In the genomic region with DNA sequence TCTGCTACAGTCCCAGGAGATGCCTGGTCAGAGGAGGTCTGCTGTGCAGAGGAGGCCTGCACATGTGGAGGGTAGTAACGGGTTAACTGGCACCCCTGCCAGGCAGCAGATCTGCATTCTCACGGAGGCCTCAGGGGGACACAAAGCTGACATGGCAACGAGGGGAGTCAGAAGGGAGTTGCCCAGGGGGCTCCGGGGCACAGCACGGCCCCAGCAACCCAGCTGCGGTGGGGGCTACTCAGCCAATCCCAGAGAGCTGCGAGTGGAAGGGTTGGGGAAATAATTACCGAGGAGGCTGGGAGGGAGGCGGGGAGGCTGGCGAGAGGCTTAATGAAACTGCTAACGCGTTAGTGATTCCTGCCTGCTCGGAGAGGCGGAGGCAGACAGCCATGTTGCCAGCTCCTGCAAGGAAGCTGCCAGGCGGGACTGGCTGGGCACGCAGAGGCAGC, we compare ENCODE assay signal across 8 mouse cellular contexts. TPM values are rescaled to one million over a fixed set of nuclear protein-coding genes. Genes with fewer than 3 reads are reported as not detected.
DNase-seq lines count a peak whose midpoint lies in the region; ATAC-seq and TF ChIP-seq lines count a peak whose summit lies in the region.

No protein-coding gene starts in this region.

- H3K36me3 ChIP-seq in lung, embryonic 15.5 days, result no peaks in the 10 kb centered on the region
- H3K36me3 ChIP-seq in hindbrain, embryonic 10.5 days, result no peaks in the 10 kb centered on the region
- H3K36me3 ChIP-seq in neural tube, embryonic 12.5 days, result no peaks in the 10 kb centered on the region
- H3K36me3 ChIP-seq in thymus, adult 2 months (ENCODE audit: control insufficient read depth, insufficient read depth, low read length), result no peaks in the 10 kb centered on the region

- H3K9me3 ChIP-seq in lung, embryonic 15.5 days, result no peaks in the 10 kb centered on the region
- no peaks in the 10 kb centered on the region for H3K9me3 ChIP-seq in hindbrain, embryonic 10.5 days
- H3K9me3 ChIP-seq in neural tube, embryonic 12.5 days, result no peaks in the 10 kb centered on the region

- H3K27me3 ChIP-seq in lung, embryonic 15.5 days, result peaks cover 62% of the 10 kb centered on the region
- H3K27me3 ChIP-seq in hindbrain, embryonic 10.5 days (ENCODE audit: insufficient read depth, poor library complexity, severe bottlenecking), result peaks cover 100% of the 10 kb centered on the region
- peaks cover 92% of the 10 kb centered on the region for H3K27me3 ChIP-seq in neural tube, embryonic 12.5 days (replicated peaks)
- H3K27me3 ChIP-seq in thymus, adult 2 months (ENCODE audit: control insufficient read depth, insufficient read depth, low read length), result no peaks in the 10 kb centered on the region

- no peak overlapping the region for H3K4me3 ChIP-seq in lung, embryonic 15.5 days
- H3K4me3 ChIP-seq in lung, adult 2 months (replicated peaks; ENCODE audit: extremely low read depth, low read depth, low read length), result no peak overlapping the region
- H3K4me3 ChIP-seq in hindbrain, embryonic 10.5 days, result peak overlapping the region; percentile 34
- no peak overlapping the region for H3K4me3 ChIP-seq in neural tube, embryonic 12.5 days
- no peak overlapping the region for H3K4me3 ChIP-seq in thymus, adult 2 months (ENCODE audit: control insufficient read depth, insufficient read depth, low read length)

- no peak for ATAC-seq in lung, embryonic 15.5 days (ENCODE audit: borderline replicate concordance, extremely low read depth, low FRiP score, low TSS enrichment)
- ATAC-seq in neural tube, embryonic 12.5 days (ENCODE audit: low FRiP score, low read depth), result peak; percentile 54

- no peak overlapping the region for H3K9ac ChIP-seq in lung, embryonic 15.5 days
- H3K9ac ChIP-seq in neural tube, embryonic 12.5 days, result no peak overlapping the region

- WGBS in lung, embryonic 15.5 days, result 20% methylated on average over 16 of the region's 16 CpGs
- whole genome bisulfite sequencing in lung, adult 2 months, result 22% methylated on average over 16 of the region's 16 CpGs
- WGBS in hindbrain, embryonic 10.5 days, result 3% methylated on average over 16 of the region's 16 CpGs
- WGBS in neural tube, embryonic 12.5 days, result 4% methylated on average over 16 of the region's 16 CpGs
- 33% methylated on average over 16 of the region's 16 CpGs for WGBS in thymus, adult 2 months

- H3K27ac ChIP-seq in lung, embryonic 15.5 days, result no peak overlapping the region
- H3K27ac ChIP-seq in hindbrain, embryonic 10.5 days, result peak overlapping the region; percentile 62
- peak overlapping the region; percentile 27; the same call in 1 of the 2 replicates for H3K27ac ChIP-seq in neural tube, embryonic 12.5 days
- no peak overlapping the region for H3K27ac ChIP-seq in thymus, adult 2 months (ENCODE audit: control insufficient read depth, insufficient read depth, low read length)

- peak overlapping the region; percentile 34 for H3K4me2 ChIP-seq in lung, embryonic 15.5 days
- H3K4me2 ChIP-seq in neural tube, embryonic 12.5 days (replicated peaks), result peak overlapping the region; percentile 45

- peaks cover 56% of the 10 kb centered on the region for H3K4me1 ChIP-seq in lung, embryonic 15.5 days
- H3K4me1 ChIP-seq in lung, adult 2 months (ENCODE audit: control insufficient read depth, insufficient read depth, low read length), result peaks cover 2% of the 10 kb centered on the region; the same call in 1 of the 2 replicates
- peaks cover 88% of the 10 kb centered on the region for H3K4me1 ChIP-seq in hindbrain, embryonic 10.5 days (replicated peaks)
- H3K4me1 ChIP-seq in neural tube, embryonic 12.5 days, result peaks cover 84% of the 10 kb centered on the region
- peaks cover 4% of the 10 kb centered on the region for H3K4me1 ChIP-seq in thymus, adult 2 months (replicated peaks; ENCODE audit: control insufficient read depth, insufficient read depth, low read length)

- no peak for TF ChIP-seq CTCF in lung, adult 2 months (IDR thresholded peaks at IDR 0.05; ENCODE audit: insufficient read depth, low read length)
- no peak for TF ChIP-seq CTCF in thymus, adult 2 months (IDR thresholded peaks at IDR 0.05; ENCODE audit: borderline replicate concordance, control insufficient read depth, extremely low read depth, insufficient read depth, low read length, poor library complexity)

- TF ChIP-seq POLR2A in lung, adult 2 months (IDR thresholded peaks at IDR 0.05; ENCODE audit: borderline replicate concordance, extremely low read depth, low read depth, low read length), result no peak
- TF ChIP-seq POLR2A in thymus, adult 2 months (IDR thresholded peaks at IDR 0.05; ENCODE audit: control insufficient read depth, extremely low read depth, insufficient read depth, low read length, poor library complexity), result no peak

- DNase-seq in lung, adult 2 months, result no peak
- DNase-seq in hindbrain, embryonic 10.5 days (ENCODE audit: low spot score), result peak; percentile 30
- peak; percentile 60 to 72 for DNase-seq in layer of hippocampus, adult 8-10 months (ENCODE audit: low spot score in 2 of 2)
- DNase-seq in thymus, postnatal 25 days, result no peak
- no peak for DNase-seq in thymus, adult 2 months
- no peak for DNase-seq in gastrocnemius, postnatal 10 days

RNA-seq across cellular contexts. Expression of a gene that starts 29.4 kb away (rescaled TPM):
- 7.2 TPM in 2 replicates for polyA plus RNA-seq in lung, embryonic 15.5 days (2015; fragmentation: Nextera tagmentation; extraction: Ambion mirVana)
- 12.6 and 16.8 TPM in 2 replicates for polyA plus RNA-seq in lung, adult 2 months (2012; rRNA removed)
- polyA plus RNA-seq in hindbrain, embryonic 10.5 days (2016; fragmentation: Nextera tagmentation; extraction: Ambion mirVana), result 6.7 and 6.9 TPM in 2 replicates
- total RNA-seq in layer of hippocampus, adult 8-10 months (2022), result 100 to 1,000 TPM; 192 to 215 (median 201) TPM
- polyA plus RNA-seq in neural tube, embryonic 12.5 days (2016; fragmentation: Nextera tagmentation; extraction: Ambion mirVana), result 9.8 and 11.8 TPM in 2 replicates
- 48.7 and 69.3 TPM in 2 replicates for polyA plus RNA-seq in thymus, adult 2 months (2012; rRNA removed)
- 10 to 100 TPM; 33.4 to 40.6 TPM for total RNA-seq in gastrocnemius, postnatal 10 days (2021)

Comparison
In these comparisons a context has a peak if more than half of its experiments do, and no peak if none do; other contexts are left out.
1. H3K27ac ChIP-seq: peak in hindbrain, embryonic 10.5 days (single experiment) and neural tube, embryonic 12.5 days (single experiment); none in lung, embryonic 15.5 days (single experiment) and thymus, adult 2 months (single experiment).
2. DNase-seq: peak in hindbrain, embryonic 10.5 days (single experiment) and layer of hippocampus, adult 8-10 months (2 of 2); none in lung, adult 2 months (single experiment), thymus, postnatal 25 days (single experiment), thymus, adult 2 months (single experiment) and gastrocnemius, postnatal 10 days (single experiment).